Mouse (Mus musculus) bone marrow macrophage, adult 2 months (primary cell): ENCODE results near the gene Tlcd2.

Source experiments
- CTCF ChIP-seq: IDR thresholded peaks from 2 replicates; pipeline ENCODE4 v1.5.1; 2012; ENCODE audit warnings: low read depth, mild to moderate bottlenecking, low read length, moderate library complexity
- POLR2A ChIP-seq: IDR thresholded peaks from 2 replicates; pipeline ENCODE4 v1.6.1; 2012; ENCODE audit warnings: mild to moderate bottlenecking, low read depth, low read length, borderline replicate concordance

DNA sequence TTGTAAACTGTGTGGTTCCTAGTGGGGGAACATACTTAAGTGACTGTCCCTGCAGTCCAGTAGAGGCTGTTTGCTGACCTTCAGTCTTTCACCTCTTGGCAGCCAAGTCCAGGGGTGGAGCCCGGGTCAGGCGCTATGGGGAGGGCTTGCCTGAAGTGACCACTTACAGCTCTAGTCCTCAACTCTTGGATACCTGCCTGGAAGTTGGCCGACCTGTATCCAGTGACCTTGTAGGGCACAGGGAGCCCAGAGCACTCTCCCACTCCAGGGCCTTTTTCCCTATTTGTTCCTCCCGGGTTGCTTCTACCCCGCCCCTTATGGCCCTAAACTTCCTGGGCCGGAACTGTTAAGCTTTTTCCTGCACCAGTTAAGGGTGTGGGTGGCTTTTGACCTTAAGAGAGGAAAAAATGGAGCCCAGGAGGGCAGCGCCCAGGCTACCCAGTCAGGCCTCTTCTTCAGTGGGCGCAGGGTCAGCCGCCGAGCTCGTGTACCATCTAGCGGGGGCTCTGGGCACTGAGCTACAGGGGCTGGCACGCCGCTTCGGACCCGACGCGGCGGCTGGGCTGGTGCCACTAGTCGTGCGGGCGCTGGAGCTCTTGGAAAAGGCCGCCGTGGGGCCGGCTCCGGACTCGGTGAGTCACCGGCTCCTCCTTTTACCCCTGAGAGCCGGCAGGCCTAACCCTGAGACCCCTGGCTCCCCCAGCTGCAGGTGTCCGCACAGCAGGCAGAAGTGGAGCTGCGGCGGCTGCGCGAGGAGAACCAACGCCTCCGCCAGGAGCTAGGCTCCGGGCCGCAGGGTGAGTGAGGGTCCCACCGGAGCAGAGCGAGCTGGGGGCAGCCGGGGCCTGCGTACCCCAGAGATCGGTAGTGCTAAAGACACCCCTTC lies 48.5 kb downstream of the Tlcd2 start, which contains the start of gene Rilp:
- TF ChIP-seq CTCF (no peak), POLR2A (no peak)
